Mouse (Mus musculus) myocyte (in vitro differentiated cells): ENCODE results near the gene Adgrg1.

ENCODE experiments used
- MAX ChIP-seq: IDR thresholded peaks from one replicate; pipeline ENCODE4 v1.6.1; 2011; ENCODE audit warnings: low read depth, mild to moderate bottlenecking, control low read depth
- MYOD1 ChIP-seq, 3 experiments: IDR thresholded peaks; one replicate each; pipeline ENCODE4 v1.6.1; 2011; ENCODE audit warnings: control low read depth in 2 of 3, low read depth in 2 of 3, mild to moderate bottlenecking in 2 of 3, moderate library complexity in 1 of 3; ENCODE audit not compliant: insufficient read length in 2 of 3, control insufficient read depth in 1 of 3
- MYOG ChIP-seq, 3 experiments: IDR thresholded peaks; one replicate each; pipeline ENCODE4 v1.6.1; 2011; ENCODE audit warnings: control low read depth in 2 of 3, low read depth in 2 of 3, mild to moderate bottlenecking in 2 of 3; ENCODE audit not compliant: insufficient read length in 2 of 3, control insufficient read depth in 1 of 3, insufficient read depth in 1 of 3
- POLR2AphosphoS2 ChIP-seq: IDR thresholded peaks from one replicate; pipeline ENCODE4 v1.6.1; 2011; ENCODE audit warnings: low read depth, control low read depth; ENCODE audit not compliant: insufficient read length
- REST ChIP-seq: IDR thresholded peaks from one replicate; pipeline ENCODE4 v1.6.1; 2011; ENCODE audit warnings: mild to moderate bottlenecking, control low read depth, moderate library complexity; ENCODE audit not compliant: insufficient read depth, insufficient read length
- SRF ChIP-seq: IDR thresholded peaks from one replicate; pipeline ENCODE4 v1.6.1; 2011; ENCODE audit warnings: low read depth; ENCODE audit not compliant: control insufficient read depth, insufficient read length
- USF1 ChIP-seq: IDR thresholded peaks from one replicate; pipeline ENCODE4 v1.6.1; 2011; ENCODE audit warnings: low read depth, mild to moderate bottlenecking, control low read depth, moderate library complexity

- TF ChIP-seq POLR2AphosphoS2 (no peak), MYOG (IDR thresholded peaks at IDR 0.05; ENCODE audit: control insufficient read depth in 1 of 3, insufficient read depth in 1 of 3, insufficient read length in 2 of 3, low read depth in 2 of 3) (no peak), USF1 (no peak), MYOD1 (IDR thresholded peaks at IDR 0.05; ENCODE audit: control insufficient read depth in 1 of 3, insufficient read length in 2 of 3, low read depth in 2 of 3) (no peak), SRF (no peak), MAX (no peak), REST (no peak)
Measured at GRCm38 (mm10) chr8:95041883-95042784, 67.6 kb downstream of the Adgrg1 start.
